Mouse (Mus musculus): ENCODE results near the gene Neurog2. TPM values are rescaled to one million over a fixed set of nuclear protein-coding genes. Genes with fewer than 3 reads are reported as not detected.
A peak's percentile ranks its signal among the peaks of the same experiment; 100 is the strongest.

The Neurog2 gene
- 3.2 and 7.0 TPM in 2 replicates for polyA plus RNA-seq (2016; fragmentation: Nextera tagmentation; extraction: Ambion mirVana)

GRCm38 (mm10) chr3:127633080-127634032 lies at the start of gene Neurog2:
Gene Neurog2, plus strand, starts transcription at chr3:127633135.
- WGBS: under 1% methylated on average over 92 of the region's 92 CpGs
- peak within 1 kb of the TSS; percentile 37 for H3K27ac ChIP-seq (replicated peaks)

GRCm38 (mm10) chr3:127597136-127597535 lies 35.8 kb upstream of the Neurog2 start:
- no peaks in the 10 kb centered on the region for H3K9me3 ChIP-seq

More at GRCm38 (mm10) chr3:127633080-127634032, at the start of gene Neurog2:
- peak; percentile 60 for DNase-seq (ENCODE audit: low spot score)
- Histone ChIP-seq H3K4me3 (peak within 1 kb of the TSS; percentile 57), H3K4me1 (peaks cover 31% of the 10 kb centered on the region), H3K27me3 (replicated peaks; ENCODE audit: low read depth, poor library complexity, severe bottlenecking) (peaks cover 100% of the 10 kb centered on the region), H3K36me3 (replicated peaks) (no peaks in the 10 kb centered on the region), H3K9me3 (no peaks in the 10 kb centered on the region)

GRCm38 (mm10) chr3:127608109-127608508 lies 24.8 kb upstream of the Neurog2 start:
- H3K9me3 ChIP-seq: no peaks in the 10 kb centered on the region
- no peaks in the 10 kb centered on the region for H3K27me3 ChIP-seq (replicated peaks; ENCODE audit: low read depth, poor library complexity, severe bottlenecking)

More at GRCm38 (mm10) chr3:127597136-127597535, 35.8 kb upstream of the Neurog2 start:
- peaks cover 86% of the 10 kb centered on the region for H3K36me3 ChIP-seq (replicated peaks)
- H3K4me1 ChIP-seq: no peaks in the 10 kb centered on the region
- H3K4me3 ChIP-seq: no peak overlapping the region
- DNase-seq (ENCODE audit: low spot score): no peak
- no peaks in the 10 kb centered on the region for H3K27me3 ChIP-seq (replicated peaks; ENCODE audit: low read depth, poor library complexity, severe bottlenecking)
- H3K27ac ChIP-seq (replicated peaks): no peak overlapping the region
- 81% methylated on average over 1 of the region's 1 CpGs for whole genome bisulfite sequencing

GRCm38 (mm10) chr3:127625296-127625695 lies 7.6 kb upstream of the Neurog2 start:
- Histone ChIP-seq H3K4me1 (peaks cover 21% of the 10 kb centered on the region), H3K9me3 (no peaks in the 10 kb centered on the region), H3K36me3 (replicated peaks) (no peaks in the 10 kb centered on the region), H3K27me3 (replicated peaks; ENCODE audit: low read depth, poor library complexity, severe bottlenecking) (peaks cover 80% of the 10 kb centered on the region), H3K27ac (replicated peaks) (no peak overlapping the region), H3K4me3 (peak overlapping the region; percentile 46)
- WGBS: under 1% methylated on average over 36 of the region's 36 CpGs
- DNase-seq (ENCODE audit: low spot score): peak; percentile 87

More at GRCm38 (mm10) chr3:127608109-127608508, 24.8 kb upstream of the Neurog2 start:
- WGBS: 88% methylated on average over 2 of the region's 2 CpGs
- Histone ChIP-seq H3K36me3 (replicated peaks) (peaks cover 90% of the 10 kb centered on the region), H3K4me3 (no peak overlapping the region), H3K27ac (replicated peaks) (no peak overlapping the region), H3K4me1 (no peaks in the 10 kb centered on the region)
- DNase-seq (ENCODE audit: low spot score): no peak

GRCm38 (mm10) chr3:127625701-127626399 lies 7.1 kb upstream of the Neurog2 start:
- Histone ChIP-seq H3K4me1 (peaks cover 21% of the 10 kb centered on the region), H3K9me3 (no peaks in the 10 kb centered on the region), H3K27ac (replicated peaks) (no peak overlapping the region), H3K27me3 (replicated peaks; ENCODE audit: low read depth, poor library complexity, severe bottlenecking) (peaks cover 85% of the 10 kb centered on the region), H3K36me3 (replicated peaks) (no peaks in the 10 kb centered on the region), H3K4me3 (peak overlapping the region; percentile 46)
- WGBS: under 1% methylated on average over 28 of the region's 28 CpGs
- DNase-seq (ENCODE audit: low spot score): peak; percentile 63

- H3K4me3 ChIP-seq: no peak overlapping the region
- WGBS: 6% methylated on average over 3 of the region's 3 CpGs
- H3K9me3 ChIP-seq: no peaks in the 10 kb centered on the region
- DNase-seq (ENCODE audit: low spot score): no peak
- peaks cover 92% of the 10 kb centered on the region for H3K27me3 ChIP-seq (replicated peaks; ENCODE audit: low read depth, poor library complexity, severe bottlenecking)
- no peak overlapping the region for H3K27ac ChIP-seq (replicated peaks)
- peaks cover 21% of the 10 kb centered on the region for H3K4me1 ChIP-seq
- no peaks in the 10 kb centered on the region for H3K36me3 ChIP-seq (replicated peaks)
Measured at GRCm38 (mm10) chr3:127626524-127626923, 6.4 kb upstream of the Neurog2 start.

- Histone ChIP-seq H3K27me3 (replicated peaks; ENCODE audit: low read depth, poor library complexity, severe bottlenecking) (peaks cover 100% of the 10 kb centered on the region), H3K4me3 (peak overlapping the region; percentile 25; the same call in 1 of the 2 replicates), H3K36me3 (replicated peaks) (no peaks in the 10 kb centered on the region), H3K9me3 (no peaks in the 10 kb centered on the region), H3K4me1 (peaks cover 24% of the 10 kb centered on the region), H3K27ac (replicated peaks) (no peak overlapping the region)
- peak; percentile 56 for DNase-seq (ENCODE audit: low spot score)
- WGBS: under 1% methylated on average over 28 of the region's 28 CpGs
Measured at GRCm38 (mm10) chr3:127627151-127627955, 5.6 kb upstream of the Neurog2 start.

- Histone ChIP-seq H3K4me1 (peaks cover 30% of the 10 kb centered on the region), H3K9me3 (no peaks in the 10 kb centered on the region)
- DNase-seq (ENCODE audit: low spot score): peak; percentile 57
Measured at GRCm38 (mm10) chr3:127627956-127628310, 5.0 kb upstream of the Neurog2 start.

GRCm38 (mm10) chr3:127628311-127629184 lies 4.4 kb upstream of the Neurog2 start:
- peak; percentile 42 for DNase-seq (ENCODE audit: low spot score)
- H3K9me3 ChIP-seq: no peaks in the 10 kb centered on the region
- H3K27me3 ChIP-seq (replicated peaks; ENCODE audit: low read depth, poor library complexity, severe bottlenecking): peaks cover 100% of the 10 kb centered on the region
- H3K4me1 ChIP-seq: peaks cover 36% of the 10 kb centered on the region
- H3K4me3 ChIP-seq: peak overlapping the region; percentile 25
- no peak overlapping the region for H3K27ac ChIP-seq (replicated peaks)
- no peaks in the 10 kb centered on the region for H3K36me3 ChIP-seq (replicated peaks)
- WGBS: 1% methylated on average over 37 of the region's 37 CpGs

More at GRCm38 (mm10) chr3:127627956-127628310, 5.0 kb upstream of the Neurog2 start:
- Histone ChIP-seq H3K27ac (replicated peaks) (no peak overlapping the region), H3K27me3 (replicated peaks; ENCODE audit: low read depth, poor library complexity, severe bottlenecking) (peaks cover 100% of the 10 kb centered on the region), H3K36me3 (replicated peaks) (no peaks in the 10 kb centered on the region), H3K4me3 (peak overlapping the region; percentile 25)
- 2% methylated on average over 9 of the region's 9 CpGs for WGBS

GRCm38 (mm10) chr3:127630190-127630589 lies 2.7 kb upstream of the Neurog2 start:
- H3K4me1 ChIP-seq: peaks cover 47% of the 10 kb centered on the region
- 4% methylated on average over 1 of the region's 1 CpGs for WGBS

GRCm38 (mm10) chr3:127630735-127631372 lies 2.1 kb upstream of the Neurog2 start:
- Histone ChIP-seq H3K4me3 (no peak overlapping the region), H3K36me3 (replicated peaks) (no peaks in the 10 kb centered on the region), H3K27me3 (replicated peaks; ENCODE audit: low read depth, poor library complexity, severe bottlenecking) (peaks cover 100% of the 10 kb centered on the region), H3K27ac (replicated peaks) (no peak overlapping the region), H3K4me1 (peaks cover 43% of the 10 kb centered on the region), H3K9me3 (no peaks in the 10 kb centered on the region)
- DNase-seq (ENCODE audit: low spot score): no peak
- 3% methylated on average over 17 of the region's 17 CpGs for WGBS

More at GRCm38 (mm10) chr3:127630190-127630589, 2.7 kb upstream of the Neurog2 start:
- no peak overlapping the region for H3K4me3 ChIP-seq
- no peak for DNase-seq (ENCODE audit: low spot score)
- no peaks in the 10 kb centered on the region for H3K9me3 ChIP-seq
- H3K36me3 ChIP-seq (replicated peaks): no peaks in the 10 kb centered on the region
- H3K27me3 ChIP-seq (replicated peaks; ENCODE audit: low read depth, poor library complexity, severe bottlenecking): peaks cover 100% of the 10 kb centered on the region
- no peak overlapping the region for H3K27ac ChIP-seq (replicated peaks)
